Mouse (Mus musculus) macrophage (primary cell): ENCODE data around the gene Ikbke. TPM values are rescaled to one million over a fixed set of nuclear protein-coding genes. Genes with fewer than 3 reads are reported as not detected.

ENCODE experiments used
- H3K27ac ChIP-seq: fragments of 350-480 bp; formaldehyde crosslinking; 2 replicates; pipeline ENCODE4 v1.9.0; 2021
- H3K36me3 ChIP-seq: fragments of 350-480 bp; formaldehyde crosslinking; 2 replicates; pipeline ENCODE4 v1.9.0; 2021; ENCODE audit errors: inconsistent target
- H3K4me3 ChIP-seq: fragments of 350-480 bp; formaldehyde crosslinking; 2 replicates; pipeline ENCODE4 v1.9.0; 2021; ENCODE audit errors: inconsistent target
- H3K79me2 ChIP-seq: fragments of 350-480 bp; formaldehyde crosslinking; 2 replicates; pipeline ENCODE4 v1.9.0; 2021; ENCODE audit errors: inconsistent target
- WGBS: methylation state at CpG from one replicate; pipeline ENCODE4 v1.1.7; 2026; ENCODE audit warnings: inconsistent platforms; ENCODE audit not compliant: missing documents; 5-methylcytosine and 5-hydroxymethylcytosine counted together
- polyA plus RNA-seq: library from polyadenylated mRNA; stranded (reverse); fragments of 250-400 nt; gene quantifications from 3 replicates; pipeline ENCODE4 v1.2.4, GENCODE M21; 2018; ENCODE audit warnings: inconsistent platforms

Ikbke gene
- polyA plus RNA-seq, 1 experiment from 2014 or later: 108 TPM

GRCm38 (mm10) chr1:131238931-131239381, 40.5 kb downstream of the Ikbke start:
- H3K4me3 ChIP-seq: no peak overlapping the region
- no peaks in the 10 kb centered on the region for H3K79me2 ChIP-seq
- WGBS: 70% methylated on average over 8 of the region's 8 CpGs

GRCm38 (mm10) chr1:131236077-131236476, 43.3 kb downstream of the Ikbke start:
- no peak overlapping the region for H3K4me3 ChIP-seq
- H3K27ac ChIP-seq: no peak overlapping the region
- 71% methylated on average over 7 of the region's 7 CpGs for WGBS
- no peaks in the 10 kb centered on the region for H3K36me3 ChIP-seq
- H3K79me2 ChIP-seq: no peaks in the 10 kb centered on the region

More at GRCm38 (mm10) chr1:131238931-131239381, 40.5 kb downstream of the Ikbke start:
- H3K27ac ChIP-seq: no peak overlapping the region
- H3K36me3 ChIP-seq: no peaks in the 10 kb centered on the region

GRCm38 (mm10) chr1:131233527-131233926, 45.9 kb downstream of the Ikbke start:
- no peak overlapping the region for H3K27ac ChIP-seq
- no peak overlapping the region for H3K4me3 ChIP-seq
- 86% methylated on average over 12 of the region's 12 CpGs for WGBS
- no peaks in the 10 kb centered on the region for H3K79me2 ChIP-seq
- no peaks in the 10 kb centered on the region for H3K36me3 ChIP-seq

- Histone ChIP-seq H3K27ac (no peak overlapping the region), H3K79me2 (no peaks in the 10 kb centered on the region), H3K36me3 (no peaks in the 10 kb centered on the region), H3K4me3 (no peak overlapping the region)
- WGBS: 66% methylated on average over 5 of the region's 5 CpGs
These were observed 50.7 kb downstream of the Ikbke start for GRCm38 (mm10) chr1:131228659-131229058.

- H3K4me3 ChIP-seq: no peak overlapping the region
- 76% methylated on average over 7 of the region's 7 CpGs for WGBS
- H3K27ac ChIP-seq: no peak overlapping the region
- no peaks in the 10 kb centered on the region for H3K79me2 ChIP-seq
- H3K36me3 ChIP-seq: no peaks in the 10 kb centered on the region
These were observed 51.2 kb downstream of the Ikbke start for GRCm38 (mm10) chr1:131228225-131228624.

GRCm38 (mm10) chr1:131224848-131225471, 54.4 kb downstream of the Ikbke start:
- no peaks in the 10 kb centered on the region for H3K36me3 ChIP-seq
- H3K4me3 ChIP-seq: no peak overlapping the region
- H3K79me2 ChIP-seq: no peaks in the 10 kb centered on the region
- H3K27ac ChIP-seq: no peak overlapping the region
- WGBS: 87% methylated on average over 12 of the region's 12 CpGs

GRCm38 (mm10) chr1:131223345-131223744, 56.1 kb downstream of the Ikbke start:
- no peaks in the 10 kb centered on the region for H3K79me2 ChIP-seq
- H3K4me3 ChIP-seq: no peak overlapping the region
- no peak overlapping the region for H3K27ac ChIP-seq
- H3K36me3 ChIP-seq: no peaks in the 10 kb centered on the region
- WGBS: 88% methylated on average over 2 of the region's 2 CpGs

- H3K4me3 ChIP-seq: no peak overlapping the region
- WGBS: 93% methylated on average over 13 of the region's 13 CpGs
- no peaks in the 10 kb centered on the region for H3K36me3 ChIP-seq
- H3K27ac ChIP-seq: no peak overlapping the region
- no peaks in the 10 kb centered on the region for H3K79me2 ChIP-seq
These were observed 57.4 kb downstream of the Ikbke start for GRCm38 (mm10) chr1:131221822-131222590.

GRCm38 (mm10) chr1:131218933-131219332, 60.5 kb downstream of the Ikbke start:
- H3K4me3 ChIP-seq: no peak overlapping the region
- no peaks in the 10 kb centered on the region for H3K36me3 ChIP-seq
- no peak overlapping the region for H3K27ac ChIP-seq
- H3K79me2 ChIP-seq: no peaks in the 10 kb centered on the region
- WGBS: 33% methylated on average over 11 of the region's 11 CpGs

GRCm38 (mm10) chr1:131213361-131213760, 66.0 kb downstream of the Ikbke start:
- H3K27ac ChIP-seq: no peak overlapping the region
- H3K79me2 ChIP-seq: no peaks in the 10 kb centered on the region
- H3K36me3 ChIP-seq: no peaks in the 10 kb centered on the region
- WGBS: 76% methylated on average over 6 of the region's 6 CpGs
- no peak overlapping the region for H3K4me3 ChIP-seq

GRCm38 (mm10) chr1:131212956-131213355, 66.5 kb downstream of the Ikbke start:
- Histone ChIP-seq H3K79me2 (no peaks in the 10 kb centered on the region), H3K36me3 (no peaks in the 10 kb centered on the region), H3K4me3 (no peak overlapping the region), H3K27ac (no peak overlapping the region)
- WGBS: 30% methylated on average over 4 of the region's 5 CpGs

- Histone ChIP-seq H3K79me2 (no peaks in the 10 kb centered on the region), H3K27ac (no peak overlapping the region), H3K36me3 (no peaks in the 10 kb centered on the region), H3K4me3 (no peak overlapping the region)
- 92% methylated on average over 1 of the region's 1 CpGs for WGBS
These were observed 67.8 kb downstream of the Ikbke start for GRCm38 (mm10) chr1:131211655-131212054.

- Histone ChIP-seq H3K27ac (no peak overlapping the region), H3K36me3 (no peaks in the 10 kb centered on the region), H3K79me2 (no peaks in the 10 kb centered on the region), H3K4me3 (no peak overlapping the region)
- 76% methylated on average over 8 of the region's 8 CpGs for WGBS
These were observed 69.4 kb downstream of the Ikbke start for GRCm38 (mm10) chr1:131209971-131210426.

GRCm38 (mm10) chr1:131208800-131209199, 70.6 kb downstream of the Ikbke start:
- 93% methylated on average over 6 of the region's 6 CpGs for WGBS
- Histone ChIP-seq H3K4me3 (no peak overlapping the region), H3K27ac (no peak overlapping the region), H3K36me3 (no peaks in the 10 kb centered on the region), H3K79me2 (no peaks in the 10 kb centered on the region)

- WGBS: 98% methylated on average over 5 of the region's 5 CpGs
- no peaks in the 10 kb centered on the region for H3K79me2 ChIP-seq
- H3K27ac ChIP-seq: no peak overlapping the region
- no peak overlapping the region for H3K4me3 ChIP-seq
- no peaks in the 10 kb centered on the region for H3K36me3 ChIP-seq
These were observed 71.3 kb downstream of the Ikbke start for GRCm38 (mm10) chr1:131208081-131208480.
